Mouse (Mus musculus) layer of hippocampus, adult 2 months (tissue): ENCODE measurements at regions not wholly inside any gene's neighbourhood (a gene's known extent, or its start where the extent isn't known, plus 50 kb on each side); places are given as distances from the start of the nearest gene placed in this dataset.

ENCODE experiments used
- DNase-seq, 2 experiments: peaks; one replicate each; pipeline ENCODE4 v3.0.0; 2022; ENCODE audit warnings: low spot score in 2 of 2
- H3K27ac ChIP-seq: fragments of 200-600 bp; 2 replicates; pipeline ENCODE4 v1.8.1; 2022
- H3K4me3 ChIP-seq: fragments of 200-600 bp; 2 replicates; pipeline ENCODE4 v1.8.1; 2022; ENCODE audit warnings: mild to moderate bottlenecking
- CTCF ChIP-seq: fragments of 200-600 bp; conservative IDR thresholded peaks from 2 replicates; pipeline ENCODE4 v1.8.1; 2022; ENCODE audit warnings: antibody characterized with exemption, mild to moderate bottlenecking, moderate library complexity

GRCm38 (mm10) chr6:22408808-22409589 is 53.0 kb upstream of the Fam3c start:
- Histone ChIP-seq H3K27ac (no peak overlapping the region), H3K4me3 (no peak overlapping the region)
- no peak for TF ChIP-seq CTCF
- no peak for DNase-seq
